Mouse (Mus musculus) neural tube, embryonic 11.5 days (tissue): ENCODE data around the gene Smok3b. TPM values are rescaled to one million over a fixed set of nuclear protein-coding genes. Genes with fewer than 3 reads are reported as not detected.
"Not testable (repeated sequence)": the region's sequence is repeated elsewhere in the genome, so short reads cannot be mapped to it uniquely, and the experiment has no call there.

Experiments used
- ATAC-seq: fragments of 200-750 bp; cut with Nextera tagmentation; 2 replicates; pipeline ENCODE4 v1.8.0; 2017; ENCODE audit warnings: moderate number of reproducible peaks, mild to moderate bottlenecking, moderate TSS enrichment, moderate library complexity; ENCODE audit not compliant: insufficient read depth, low FRiP score, low TSS enrichment
- DNase-seq: peaks from one replicate; pipeline ENCODE4 v3.0.0-alpha.2; 2015; ENCODE audit warnings: low spot score
- H3K27ac ChIP-seq: fragments of 300-500 bp; sonication (generic); 2 replicates; pipeline ENCODE4 v1.5.1; 2014; ENCODE audit warnings: low read depth, mild to moderate bottlenecking, low read length
- H3K27me3 ChIP-seq: fragments of 300-500 bp; sonication (generic); 2 replicates; pipeline ENCODE4 v1.6.1; 2014; ENCODE audit warnings: mild to moderate bottlenecking, low read length, mixed read lengths; ENCODE audit not compliant: control insufficient read depth, insufficient read depth
- H3K36me3 ChIP-seq: fragments of 300-500 bp; sonication (generic); 2 replicates; pipeline ENCODE4 v1.6.1; 2014; ENCODE audit warnings: mild to moderate bottlenecking, low read length, moderate library complexity, mixed read lengths; ENCODE audit not compliant: control insufficient read depth, insufficient read depth
- H3K4me1 ChIP-seq: fragments of 300-500 bp; sonication (generic); 2 replicates; pipeline ENCODE4 v1.6.1; 2014; ENCODE audit warnings: low read length, mixed read lengths; ENCODE audit not compliant: control insufficient read depth, insufficient read depth
- H3K4me2 ChIP-seq: fragments of 300-500 bp; sonication (generic); 2 replicates; pipeline ENCODE4 v1.6.1; 2014; ENCODE audit warnings: low read depth, mild to moderate bottlenecking, moderate library complexity
- H3K4me3 ChIP-seq: fragments of 300-500 bp; sonication (generic); 2 replicates; pipeline ENCODE4 v1.5.1; 2014; ENCODE audit warnings: low read depth, low read length
- H3K9ac ChIP-seq: fragments of 300-500 bp; sonication (generic); 2 replicates; pipeline ENCODE4 v1.6.1; 2014; ENCODE audit warnings: mild to moderate bottlenecking, low read length
- H3K9me3 ChIP-seq: fragments of 300-500 bp; sonication (generic); 2 replicates; pipeline ENCODE4 v1.6.1; 2016; ENCODE audit warnings: low read length; ENCODE audit not compliant: control insufficient read depth
- whole genome bisulfite sequencing: fragments of 180-500 bp; shearing (Covaris S2); extraction: QIAGEN DNeasy Blood & Tissue Kit; methylation state at CpG from one replicate; pipeline ENCODE4 v1.1.7; 2014; 5-methylcytosine and 5-hydroxymethylcytosine counted together
- polyA plus RNA-seq: library from polyadenylated mRNA; unstranded; fragments of >200 nt; fragmentation: Nextera tagmentation; extraction: Ambion mirVana; gene quantifications from 2 replicates; pipeline ENCODE4 v1.2.1, GENCODE M21; 2014

Gene Smok3b
- polyA plus RNA-seq, 1 experiment from 2014 or later: not detected

DNA sequence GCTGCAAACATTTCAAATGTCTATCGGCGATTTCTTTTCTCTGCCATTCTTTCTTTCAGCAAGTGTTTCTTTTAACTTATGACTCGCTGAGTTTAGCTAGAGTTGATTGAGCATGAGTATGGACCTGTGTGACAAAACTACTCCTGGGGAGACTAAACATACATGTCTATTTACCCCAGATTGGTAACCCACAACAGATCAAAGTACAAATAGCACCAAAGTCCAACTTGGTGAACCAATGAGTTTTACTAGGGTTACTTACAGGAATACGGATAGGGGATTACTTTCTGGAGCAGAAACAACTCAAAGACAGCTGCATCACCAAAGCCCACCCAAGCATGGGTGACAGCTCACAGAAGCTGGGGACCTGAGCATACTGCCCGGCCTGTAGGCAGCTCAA, 11.8 kb upstream of the Smok3b start:
- no peak overlapping the region for H3K9ac ChIP-seq
- H3K9me3 ChIP-seq: no peaks in the 10 kb centered on the region
- WGBS: 94% methylated on average over 5 of the region's 5 CpGs
- H3K27me3 ChIP-seq: no peaks in the 10 kb centered on the region
- ATAC-seq: no peak
- H3K27ac ChIP-seq: no peak overlapping the region
- H3K4me2 ChIP-seq: no peak overlapping the region
- no peaks in the 10 kb centered on the region for H3K4me1 ChIP-seq
- no peak for DNase-seq
- H3K4me3 ChIP-seq: no peak overlapping the region
- H3K36me3 ChIP-seq: no peaks in the 10 kb centered on the region

DNA sequence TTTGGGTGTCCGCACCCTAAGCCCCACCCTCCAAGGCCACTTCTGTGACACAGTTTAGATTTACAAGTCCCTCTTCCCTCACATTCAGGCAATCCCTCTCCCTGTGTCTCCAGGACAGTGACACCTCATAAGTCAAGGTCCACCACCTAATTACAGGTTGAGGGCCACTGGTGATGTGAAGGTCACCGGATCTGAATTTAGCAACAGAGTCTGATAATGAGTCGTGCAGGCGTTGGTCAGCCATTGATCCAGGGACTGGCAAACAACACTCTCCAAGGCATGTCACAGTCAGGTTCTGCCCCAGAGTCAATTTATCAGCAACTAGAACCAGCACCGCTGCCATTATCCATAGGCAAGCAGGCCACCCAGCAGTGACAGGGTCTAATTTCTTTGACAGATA, 8.8 kb upstream of the Smok3b start:
- H3K27me3 ChIP-seq: no peaks in the 10 kb centered on the region
- no peaks in the 10 kb centered on the region for H3K4me1 ChIP-seq
- no peak overlapping the region for H3K4me3 ChIP-seq
- no peak overlapping the region for H3K27ac ChIP-seq
- no peaks in the 10 kb centered on the region for H3K9me3 ChIP-seq
- WGBS: 92% methylated on average over 5 of the region's 5 CpGs
- ATAC-seq (no peak), DNase-seq (no peak)
- no peaks in the 10 kb centered on the region for H3K36me3 ChIP-seq
- no peak overlapping the region for H3K9ac ChIP-seq
- no peak overlapping the region for H3K4me2 ChIP-seq

DNA sequence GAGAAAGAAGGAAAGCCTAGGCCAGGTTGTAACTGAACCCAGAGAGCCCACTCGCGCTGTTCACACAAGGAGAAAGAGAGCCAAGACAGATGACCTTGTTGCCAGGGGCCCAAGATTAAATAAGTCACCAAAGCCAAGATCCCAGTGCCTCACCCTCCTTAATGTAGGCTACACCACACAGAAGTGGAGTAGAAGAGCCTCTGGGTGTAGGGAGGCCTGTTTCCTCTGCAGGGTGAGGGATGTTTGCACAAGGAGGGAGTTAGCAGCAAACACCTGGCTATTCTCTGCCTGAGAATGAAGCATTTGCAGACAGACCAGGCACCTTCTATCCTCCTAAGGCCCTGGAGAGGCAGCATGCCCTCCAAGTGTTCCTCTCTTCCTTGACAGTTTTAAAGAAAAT, 4.7 kb upstream of the Smok3b start:
- no peaks in the 10 kb centered on the region for H3K36me3 ChIP-seq
- DNase-seq (no peak), ATAC-seq (no peak)
- no peak overlapping the region for H3K9ac ChIP-seq
- WGBS: 94% methylated on average over 2 of the region's 2 CpGs
- no peaks in the 10 kb centered on the region for H3K27me3 ChIP-seq
- no peaks in the 10 kb centered on the region for H3K9me3 ChIP-seq
- no peak overlapping the region for H3K4me3 ChIP-seq
- no peaks in the 10 kb centered on the region for H3K4me1 ChIP-seq
- no peak overlapping the region for H3K27ac ChIP-seq
- H3K4me2 ChIP-seq: no peak overlapping the region

DNA sequence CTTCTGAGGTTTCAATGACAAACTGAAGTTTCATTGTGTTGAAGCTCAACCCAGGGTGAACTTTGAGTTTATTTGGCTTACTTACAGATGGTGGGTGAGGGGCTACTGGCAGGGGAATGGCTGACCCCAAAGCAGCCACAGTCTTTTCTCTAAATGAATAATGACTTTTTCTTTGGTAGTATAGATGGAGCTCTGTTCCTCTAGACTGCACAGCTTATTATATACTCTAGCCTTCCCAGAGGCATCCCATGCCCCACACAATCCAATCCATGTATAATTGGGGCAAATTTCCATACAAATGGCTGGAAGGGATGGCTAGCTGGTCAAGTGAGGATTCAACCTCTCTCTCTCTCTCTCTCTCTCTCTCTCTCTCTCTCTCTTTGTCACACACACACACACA, 4.2 kb upstream of the Smok3b start:
- H3K4me2 ChIP-seq: no peak overlapping the region
- no peak overlapping the region for H3K9ac ChIP-seq
- no peaks in the 10 kb centered on the region for H3K36me3 ChIP-seq
- DNase-seq (no peak), ATAC-seq (no peak)
- no peak overlapping the region for H3K4me3 ChIP-seq
- no peak overlapping the region for H3K27ac ChIP-seq
- no peaks in the 10 kb centered on the region for H3K4me1 ChIP-seq
- no peaks in the 10 kb centered on the region for H3K27me3 ChIP-seq
- no peaks in the 10 kb centered on the region for H3K9me3 ChIP-seq

DNA sequence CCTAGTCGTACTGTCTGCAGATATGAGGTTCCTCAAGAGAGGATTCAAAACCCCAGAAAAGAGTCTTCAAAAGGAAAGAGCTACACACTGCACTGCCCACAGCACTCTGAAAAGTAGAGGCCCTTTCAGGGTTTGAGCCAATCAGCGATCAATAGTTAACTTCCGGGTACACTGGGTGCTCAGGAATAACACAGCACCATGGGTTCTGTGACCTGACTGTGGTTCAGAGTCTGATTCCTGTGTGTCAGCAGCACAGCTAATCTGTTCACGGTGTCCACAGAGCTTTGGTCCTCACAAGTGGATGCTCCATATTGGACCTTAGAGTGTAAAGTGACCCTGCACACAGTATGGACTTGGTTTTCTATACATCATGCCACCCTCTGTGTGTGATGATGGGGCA, 1.7 kb upstream of the Smok3b start:
- H3K4me1 ChIP-seq, H3K4me2 ChIP-seq, H3K9ac ChIP-seq, H3K27me3 ChIP-seq, H3K9me3 ChIP-seq, H3K4me3 ChIP-seq, H3K36me3 ChIP-seq, H3K27ac ChIP-seq, DNase-seq, ATAC-seq: not testable (repeated sequence)
- WGBS: 87% methylated on average over 3 of the region's 4 CpGs

DNA sequence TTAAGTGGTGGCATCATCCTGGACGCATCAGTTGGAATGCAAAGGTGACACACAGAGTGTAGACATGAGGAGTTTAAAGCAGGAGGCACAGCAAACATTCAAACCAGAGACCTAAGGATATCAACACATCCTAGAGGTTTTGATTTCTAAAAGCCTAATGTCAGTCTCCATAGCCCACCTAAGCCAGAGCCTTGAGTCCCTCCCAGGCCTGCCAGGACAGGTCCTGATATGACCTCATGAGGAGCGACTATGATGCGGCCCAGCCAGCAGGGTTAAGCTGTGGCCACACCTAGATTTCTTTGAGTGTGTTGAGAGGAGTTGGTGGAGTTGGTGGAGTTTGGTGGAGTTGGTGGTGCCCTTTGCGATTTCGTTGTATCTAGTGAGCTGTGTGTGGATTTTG, 31.7 kb downstream of the Smok3b start, which contains the start of gene Smok3c:
Smok3c (plus strand) TSS at position 301 of the 400 bp plus-strand sequence.
- H3K4me2 ChIP-seq, H3K4me3 ChIP-seq, ATAC-seq, H3K27me3 ChIP-seq, H3K9me3 ChIP-seq, H3K27ac ChIP-seq, H3K36me3 ChIP-seq, H3K9ac ChIP-seq, H3K4me1 ChIP-seq, DNase-seq: not testable (repeated sequence)
- no CpG with 5 or more reads among the region's 5 CpGs for WGBS

DNA sequence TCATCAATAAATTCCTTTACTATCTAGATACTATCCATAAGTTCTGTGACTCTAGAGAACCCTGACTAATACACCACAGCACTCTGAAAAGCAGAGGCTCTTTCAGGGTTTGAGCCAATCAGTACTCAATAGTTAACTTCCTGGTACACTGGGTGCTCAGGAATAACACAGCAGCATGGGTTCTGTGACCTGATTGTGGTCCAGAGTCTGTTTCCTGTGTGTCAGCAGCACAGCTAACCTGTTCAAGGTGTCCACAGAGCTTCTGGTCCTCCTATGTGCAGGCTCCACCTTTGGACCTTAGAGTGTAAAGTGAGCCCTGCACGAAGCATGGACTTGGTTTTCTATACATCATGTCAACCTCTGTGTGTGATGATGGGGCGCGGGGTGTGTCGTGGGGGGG, 52.6 kb downstream of the Smok3b start:
- no peak for ATAC-seq
- H3K36me3 ChIP-seq: no peaks in the 10 kb centered on the region
- DNase-seq: no peak
- no peaks in the 10 kb centered on the region for H3K4me1 ChIP-seq
- no peak overlapping the region for H3K9ac ChIP-seq
- no peak overlapping the region for H3K4me2 ChIP-seq
- H3K27me3 ChIP-seq: no peaks in the 10 kb centered on the region
- H3K27ac ChIP-seq: no peak overlapping the region
- no peak overlapping the region for H3K4me3 ChIP-seq
- no peaks in the 10 kb centered on the region for H3K9me3 ChIP-seq
- 85% methylated on average over 4 of the region's 4 CpGs for WGBS

DNA sequence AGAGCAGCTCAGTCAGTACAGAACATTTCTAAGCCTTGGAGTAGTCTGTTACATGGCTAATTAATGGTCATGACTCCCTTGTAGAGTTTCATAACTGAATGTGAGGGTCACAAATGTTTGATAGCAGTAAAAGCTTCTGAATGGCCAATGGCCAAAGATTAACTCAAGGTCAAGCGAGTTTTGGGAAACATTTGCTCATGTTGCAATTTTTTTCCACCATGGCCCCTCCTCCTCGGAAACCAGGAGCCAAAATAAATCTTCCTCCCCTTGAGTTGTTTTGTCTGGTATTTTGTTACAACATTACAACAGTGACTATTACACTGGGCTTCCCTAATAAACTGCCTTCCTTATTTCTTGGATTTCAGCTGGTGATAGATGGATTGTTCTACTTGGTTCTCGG, 54.5 kb downstream of the Smok3b start:
- H3K27me3 ChIP-seq: no peaks in the 10 kb centered on the region
- 78% methylated on average over 3 of the region's 3 CpGs for WGBS
- no peak overlapping the region for H3K4me2 ChIP-seq
- no peak overlapping the region for H3K27ac ChIP-seq
- ATAC-seq (no peak), DNase-seq (no peak)
- no peaks in the 10 kb centered on the region for H3K9me3 ChIP-seq
- no peak overlapping the region for H3K9ac ChIP-seq
- H3K4me1 ChIP-seq: no peaks in the 10 kb centered on the region
- H3K36me3 ChIP-seq: no peaks in the 10 kb centered on the region
- H3K4me3 ChIP-seq: no peak overlapping the region

DNA sequence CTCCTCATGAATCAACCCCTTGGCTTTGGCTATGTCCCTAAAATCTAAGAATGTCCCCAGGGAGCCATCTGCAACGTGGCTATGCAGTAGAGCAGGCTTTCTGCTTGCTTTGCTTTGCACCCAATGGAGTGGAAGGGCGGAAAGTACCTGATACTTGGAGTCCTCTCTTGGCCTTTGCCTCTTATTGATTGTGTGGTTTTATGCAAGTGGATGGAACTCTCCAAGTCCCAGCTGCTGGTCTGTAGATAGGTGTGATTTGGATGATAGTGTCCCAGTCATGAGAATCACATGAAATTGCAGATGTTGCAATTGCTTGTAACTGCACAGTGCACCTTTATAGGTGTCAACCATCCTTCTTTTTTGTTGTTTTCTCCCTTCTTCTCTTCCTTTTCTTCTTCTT, 54.9 kb downstream of the Smok3b start:
- Histone ChIP-seq H3K36me3 (no peaks in the 10 kb centered on the region), H3K27me3 (no peaks in the 10 kb centered on the region), H3K27ac (no peak overlapping the region), H3K9ac (no peak overlapping the region), H3K4me1 (no peaks in the 10 kb centered on the region), H3K9me3 (no peaks in the 10 kb centered on the region), H3K4me2 (no peak overlapping the region), H3K4me3 (no peak overlapping the region)
- ATAC-seq (no peak), DNase-seq (no peak)
- WGBS: 54% methylated on average over 2 of the region's 2 CpGs
